In the genomic region with DNA sequence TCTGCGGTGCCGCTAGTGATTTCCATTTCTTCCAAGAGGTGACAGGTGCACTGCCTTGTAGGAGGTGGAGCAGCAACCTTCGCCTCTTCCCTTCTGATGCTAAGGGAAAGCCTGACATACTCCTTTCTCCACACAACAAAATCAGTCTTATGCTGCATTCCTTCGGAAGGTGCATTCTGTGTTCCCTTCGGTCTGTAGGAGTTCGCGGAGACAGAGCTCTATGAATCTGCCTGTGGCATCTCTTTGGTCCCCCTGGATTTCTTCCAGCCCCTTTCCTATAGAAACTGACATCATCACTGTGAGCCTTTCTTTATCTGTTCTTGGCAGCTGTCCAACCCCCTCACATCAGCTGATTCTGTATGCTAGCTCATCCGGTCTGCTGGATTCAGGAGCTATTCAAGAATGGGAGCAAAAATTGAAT, we compare ENCODE assay signal across 8 mouse cellular contexts.
DNase-seq lines count a peak whose midpoint lies in the region; ATAC-seq and TF ChIP-seq lines count a peak whose summit lies in the region.

No protein-coding gene starts in this region.

- H3K4me2 ChIP-seq in lung, embryonic 14.5 days: 0 out of 2 replicates have a peak overlapping the region, but pooled peaks have one; percentile 12
- peak overlapping the region; percentile 45 for H3K4me2 ChIP-seq in hindbrain, embryonic 12.5 days (replicated peaks)
- H3K4me2 ChIP-seq in midbrain, embryonic 16.5 days (ENCODE audit: low read length): peak overlapping the region; percentile 55

- no peak overlapping the region for H3K27ac ChIP-seq in lung, embryonic 14.5 days (ENCODE audit: low read depth)
- H3K27ac ChIP-seq in hindbrain, embryonic 12.5 days: peak overlapping the region; percentile 89
- peak overlapping the region; percentile 91 for H3K27ac ChIP-seq in midbrain, embryonic 16.5 days (ENCODE audit: low read length)

- H3K9me3 ChIP-seq in lung, embryonic 14.5 days (ENCODE audit: low read depth, low read length): no peaks in the 10 kb centered on the region
- H3K9me3 ChIP-seq in hindbrain, embryonic 12.5 days (replicated peaks): no peaks in the 10 kb centered on the region
- no peaks in the 10 kb centered on the region for H3K9me3 ChIP-seq in midbrain, embryonic 16.5 days (replicated peaks; ENCODE audit: control insufficient read depth, low read length, poor library complexity, severe bottlenecking)

- H3K9ac ChIP-seq in lung, embryonic 14.5 days: no peak overlapping the region
- no peak overlapping the region for H3K9ac ChIP-seq in hindbrain, embryonic 12.5 days
- H3K9ac ChIP-seq in midbrain, embryonic 16.5 days (ENCODE audit: low read depth, low read length): peak overlapping the region; percentile 56

- WGBS in lung, embryonic 14.5 days: 36% methylated on average over 8 of the region's 8 CpGs
- 58% methylated on average over 8 of the region's 8 CpGs for WGBS in lung, adult 2 months
- 22% methylated on average over 8 of the region's 8 CpGs for WGBS in hindbrain, embryonic 12.5 days
- 3% methylated on average over 8 of the region's 8 CpGs for WGBS in midbrain, embryonic 16.5 days

- peak; percentile 49; the same call in 1 of the 2 replicates for ATAC-seq in lung, embryonic 14.5 days (ENCODE audit: insufficient read depth)
- ATAC-seq in hindbrain, embryonic 12.5 days (ENCODE audit: low FRiP score): peak; percentile 85
- ATAC-seq in midbrain, embryonic 16.5 days: peak; percentile 87

- no peak overlapping the region for H3K4me3 ChIP-seq in lung, embryonic 14.5 days (ENCODE audit: low read depth, low read length)
- no peak overlapping the region for H3K4me3 ChIP-seq in lung, adult 2 months (replicated peaks; ENCODE audit: extremely low read depth, low read depth, low read length)
- no peak overlapping the region for H3K4me3 ChIP-seq in hindbrain, embryonic 12.5 days
- H3K4me3 ChIP-seq in midbrain, embryonic 16.5 days (ENCODE audit: low read depth, low read length): peak overlapping the region; percentile 29

- no peaks in the 10 kb centered on the region for H3K4me1 ChIP-seq in lung, embryonic 14.5 days (ENCODE audit: insufficient read depth)
- H3K4me1 ChIP-seq in lung, adult 2 months (ENCODE audit: control insufficient read depth, insufficient read depth, low read length): no peaks in the 10 kb centered on the region
- H3K4me1 ChIP-seq in hindbrain, embryonic 12.5 days: peaks cover 15% of the 10 kb centered on the region
- peaks cover 24% of the 10 kb centered on the region for H3K4me1 ChIP-seq in midbrain, embryonic 16.5 days (ENCODE audit: control insufficient read depth, insufficient read depth, low read length)

- H3K36me3 ChIP-seq in lung, embryonic 14.5 days (ENCODE audit: insufficient read depth): no peaks in the 10 kb centered on the region
- H3K36me3 ChIP-seq in hindbrain, embryonic 12.5 days: no peaks in the 10 kb centered on the region
- H3K36me3 ChIP-seq in midbrain, embryonic 16.5 days (ENCODE audit: control insufficient read depth, insufficient read depth, low read length): no peaks in the 10 kb centered on the region

- DNase-seq in lung, embryonic 14.5 days: peak; percentile 85
- no peak for DNase-seq in lung, adult 2 months
- peak; percentile 58 for DNase-seq in embryo, embryonic 11.5 days (ENCODE audit: low read depth, low spot score)
- DNase-seq in testis, postnatal 10 days (ENCODE audit: low spot score): no peak
- no peak for DNase-seq in thymus, postnatal 10 days (ENCODE audit: low spot score in 2 of 2)
- DNase-seq in ovary, adult 18-20 months (ENCODE audit: low spot score): no peak

- TF ChIP-seq POLR2A in lung, adult 2 months (IDR thresholded peaks at IDR 0.05; ENCODE audit: borderline replicate concordance, extremely low read depth, low read depth, low read length): no peak

- TF ChIP-seq CTCF in lung, embryonic 14.5 days (IDR thresholded peaks at IDR 0.05; ENCODE audit: low read depth): no peak
- no peak for TF ChIP-seq CTCF in lung, adult 2 months (IDR thresholded peaks at IDR 0.05; ENCODE audit: insufficient read depth, low read length)

- H3K27me3 ChIP-seq in lung, embryonic 14.5 days (ENCODE audit: insufficient read depth, low read length): no peaks in the 10 kb centered on the region
- H3K27me3 ChIP-seq in hindbrain, embryonic 12.5 days: no peaks in the 10 kb centered on the region
- H3K27me3 ChIP-seq in midbrain, embryonic 16.5 days (ENCODE audit: control insufficient read depth, insufficient read depth, low read depth, low read length): no peaks in the 10 kb centered on the region

Comparison
In these comparisons a context has a peak if more than half of its experiments do, and no peak if none do; other contexts are left out.
1. DNase-seq: peak in lung, embryonic 14.5 days (single experiment) and embryo, embryonic 11.5 days (single experiment); none in lung, adult 2 months (single experiment), testis, postnatal 10 days (single experiment), thymus, postnatal 10 days (0 of 2) and ovary, adult 18-20 months (single experiment).
2. Peak in every context shown above with its lines, with median percentiles within 50 percentile points of each other: ATAC-seq and H3K4me2 ChIP-seq.